Mouse (Mus musculus): ENCODE measurements around the gene Mpdz.

The Mpdz gene

GRCm38 (mm10) chr4:81283081-81283480, 159.5 kb downstream of the Mpdz start:
- DNase-seq (ENCODE audit: low spot score in 2 of 2), result no peak

GRCm38 (mm10) chr4:81280098-81280497, 162.5 kb downstream of the Mpdz start:
- DNase-seq (ENCODE audit: low spot score in 2 of 2), result no peak

- DNase-seq (ENCODE audit: low spot score in 2 of 2), result no peak
Measured at GRCm38 (mm10) chr4:81279451-81279850, 163.2 kb downstream of the Mpdz start.

- no peak for DNase-seq (ENCODE audit: low spot score in 2 of 2)
Measured at GRCm38 (mm10) chr4:81275957-81276715, 166.5 kb downstream of the Mpdz start.

GRCm38 (mm10) chr4:81273067-81273466, 169.5 kb downstream of the Mpdz start:
- DNase-seq (ENCODE audit: low spot score in 2 of 2), result no peak

- DNase-seq (ENCODE audit: low spot score in 2 of 2), result no peak
Measured at GRCm38 (mm10) chr4:81252859-81253780, 189.5 kb downstream of the Mpdz start.

- DNase-seq (ENCODE audit: low spot score in 2 of 2), result no peak
Measured at GRCm38 (mm10) chr4:81252334-81252733, 190.3 kb downstream of the Mpdz start.

GRCm38 (mm10) chr4:81251934-81252333, 190.7 kb downstream of the Mpdz start:
- DNase-seq (ENCODE audit: low spot score in 2 of 2), result no peak

- no peak for DNase-seq (ENCODE audit: low spot score in 2 of 2)
Measured at GRCm38 (mm10) chr4:81249245-81249644, 193.4 kb downstream of the Mpdz start.

- DNase-seq (ENCODE audit: low spot score in 2 of 2), result no peak
Measured at GRCm38 (mm10) chr4:81236227-81236626, 206.4 kb downstream of the Mpdz start.
